Mouse (Mus musculus): Measurements from ENCODE around the gene Pax6. TPM values are rescaled to one million over a fixed set of nuclear protein-coding genes. Genes with fewer than 3 reads are reported as not detected.

Gene Pax6
- total and polyA plus RNA-seq, 2 experiments from 2014 or later, result 68.7 to 136 TPM

- peak overlapping the region; percentile 2; the same call in 1 of the 2 replicates for H3K9ac ChIP-seq (replicated peaks; ENCODE audit: low read length)
- 10% methylated on average over 36 of the region's 36 CpGs for WGBS
- no peak for ATAC-seq
- H3K27me3 ChIP-seq (ENCODE audit: insufficient read depth, low read length), result peaks cover 10% of the 10 kb centered on the region
- no peaks in the 10 kb centered on the region for H3K9me3 ChIP-seq (ENCODE audit: low read length)
- peak overlapping the region; percentile 65 for H3K4me2 ChIP-seq (ENCODE audit: low read depth, low read length)
- 0 out of 2 replicates have a peak overlapping the region, but pooled peaks have one; percentile 27 for H3K4me3 ChIP-seq (ENCODE audit: low read length)
- peak; percentile 21 for DNase-seq (ENCODE audit: low spot score)
- peak overlapping the region; percentile 76 for H3K27ac ChIP-seq
- H3K4me1 ChIP-seq (ENCODE audit: insufficient read depth, low read length), result 0 out of 2 replicates have a peak, but pooled peaks cover 12% of the 10 kb centered on the region
- no peaks in the 10 kb centered on the region for H3K36me3 ChIP-seq (ENCODE audit: insufficient read depth, low read length)
- TF ChIP-seq CTCF (IDR thresholded peaks at IDR 0.05; ENCODE audit: low read depth), result no peak
Observed at GRCm38 (mm10) chr2:105686363-105687316, 17.9 kb downstream of the Pax6 start.

- TF ChIP-seq CTCF (IDR thresholded peaks at IDR 0.05; ENCODE audit: low read depth), result peak; percentile 63
- Histone ChIP-seq H3K4me3 (ENCODE audit: low read length) (peak overlapping the region; percentile 27), H3K4me1 (ENCODE audit: insufficient read depth, low read length) (0 out of 2 replicates have a peak, but pooled peaks cover 12% of the 10 kb centered on the region), H3K9ac (replicated peaks; ENCODE audit: low read length) (peak overlapping the region; percentile 17), H3K9me3 (ENCODE audit: low read length) (no peaks in the 10 kb centered on the region), H3K4me2 (ENCODE audit: low read depth, low read length) (peak overlapping the region; percentile 65), H3K27me3 (ENCODE audit: insufficient read depth, low read length) (peaks cover 14% of the 10 kb centered on the region), H3K27ac (peak overlapping the region; percentile 76), H3K36me3 (ENCODE audit: insufficient read depth, low read length) (no peaks in the 10 kb centered on the region; the same call in 1 of the 2 replicates)
- DNase-seq (ENCODE audit: low spot score), result peak; percentile 76
- peak; percentile 86 for ATAC-seq
- WGBS, result 10% methylated on average over 13 of the region's 13 CpGs
Observed at GRCm38 (mm10) chr2:105687317-105687991, 18.8 kb downstream of the Pax6 start.

- Histone ChIP-seq H3K4me1 (ENCODE audit: insufficient read depth, low read length) (0 out of 2 replicates have a peak, but pooled peaks cover 12% of the 10 kb centered on the region), H3K4me3 (ENCODE audit: low read length) (peak overlapping the region; percentile 27), H3K27ac (peak overlapping the region; percentile 76), H3K4me2 (ENCODE audit: low read depth, low read length) (peak overlapping the region; percentile 65), H3K27me3 (ENCODE audit: insufficient read depth, low read length) (peaks cover 14% of the 10 kb centered on the region), H3K9ac (replicated peaks; ENCODE audit: low read length) (peak overlapping the region; percentile 46), H3K9me3 (ENCODE audit: low read length) (no peaks in the 10 kb centered on the region), H3K36me3 (ENCODE audit: insufficient read depth, low read length) (no peaks in the 10 kb centered on the region; the same call in 1 of the 2 replicates)
- WGBS, result 9% methylated on average over 17 of the region's 17 CpGs
- peak; percentile 60 for DNase-seq (ENCODE audit: low spot score)
- no peak; the same call in 1 of the 2 replicates for ATAC-seq
- no peak for TF ChIP-seq CTCF (IDR thresholded peaks at IDR 0.05; ENCODE audit: low read depth)
Observed at GRCm38 (mm10) chr2:105688011-105688410, 19.3 kb downstream of the Pax6 start.

- WGBS, result 8% methylated on average over 25 of the region's 25 CpGs
- Histone ChIP-seq H3K27ac (peak overlapping the region; percentile 76), H3K4me1 (ENCODE audit: insufficient read depth, low read length) (0 out of 2 replicates have a peak, but pooled peaks cover 12% of the 10 kb centered on the region), H3K36me3 (ENCODE audit: insufficient read depth, low read length) (no peaks in the 10 kb centered on the region; the same call in 1 of the 2 replicates), H3K27me3 (ENCODE audit: insufficient read depth, low read length) (peaks cover 14% of the 10 kb centered on the region), H3K4me3 (ENCODE audit: low read length) (peak overlapping the region; percentile 27), H3K4me2 (ENCODE audit: low read depth, low read length) (peak overlapping the region; percentile 65), H3K9ac (replicated peaks; ENCODE audit: low read length) (peak overlapping the region; percentile 46), H3K9me3 (ENCODE audit: low read length) (no peaks in the 10 kb centered on the region)
- TF ChIP-seq CTCF (IDR thresholded peaks at IDR 0.05; ENCODE audit: low read depth), result no peak
- no peak for ATAC-seq
- DNase-seq (ENCODE audit: low spot score), result no peak
Observed at GRCm38 (mm10) chr2:105688436-105689303, 20.0 kb downstream of the Pax6 start.

- Histone ChIP-seq H3K9me3 (ENCODE audit: low read length) (no peaks in the 10 kb centered on the region), H3K9ac (replicated peaks; ENCODE audit: low read length) (no peak overlapping the region; the same call in 1 of the 2 replicates), H3K4me2 (ENCODE audit: low read depth, low read length) (peak overlapping the region; percentile 65), H3K27ac (peak overlapping the region; percentile 76; the same call in 1 of the 2 replicates), H3K4me1 (ENCODE audit: insufficient read depth, low read length) (0 out of 2 replicates have a peak, but pooled peaks cover 12% of the 10 kb centered on the region), H3K36me3 (ENCODE audit: insufficient read depth, low read length) (no peaks in the 10 kb centered on the region; the same call in 1 of the 2 replicates), H3K4me3 (ENCODE audit: low read length) (peak overlapping the region; percentile 27), H3K27me3 (ENCODE audit: insufficient read depth, low read length) (peaks cover 14% of the 10 kb centered on the region)
- DNase-seq (ENCODE audit: low spot score) (no peak), ATAC-seq (no peak)
- 1% methylated on average over 15 of the region's 15 CpGs for WGBS
- TF ChIP-seq CTCF (IDR thresholded peaks at IDR 0.05; ENCODE audit: low read depth), result no peak
Observed at GRCm38 (mm10) chr2:105689304-105689770, 20.6 kb downstream of the Pax6 start.

All from hindbrain, postnatal 0 days (tissue).